Comparison of ENCODE assay signal across 20 mouse cellular contexts in the genomic region with DNA sequence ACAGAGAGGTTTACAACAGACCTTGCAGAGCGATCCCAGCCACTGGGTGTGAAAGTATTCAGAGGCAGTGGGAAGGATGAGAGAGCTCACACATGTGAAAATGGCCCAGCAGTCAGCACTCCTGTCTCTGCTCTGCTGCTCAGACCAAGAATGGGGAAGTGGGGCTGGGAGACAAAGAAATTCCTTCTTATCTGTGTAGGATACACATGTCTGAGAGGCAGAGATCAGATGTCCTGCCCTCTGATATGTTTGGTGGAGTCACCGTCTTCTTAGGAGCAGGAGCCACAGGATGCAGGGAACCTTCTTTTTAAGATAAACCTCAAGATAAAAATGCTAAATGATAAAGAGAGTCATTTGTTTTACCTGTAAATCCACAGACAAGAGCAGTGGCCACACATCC. TPM values are rescaled to one million over a fixed set of nuclear protein-coding genes. Genes with fewer than 3 reads are reported as not detected.
A peak's percentile ranks its signal among the peaks of the same experiment; 100 is the strongest.
DNase-seq lines count a peak whose midpoint lies in the region; ATAC-seq and TF ChIP-seq lines count a peak whose summit lies in the region.
"Had no signal": no experiment of that assay in that cellular context is flagged by ENCODE, and none has a peak within 500 bp of the region (broad histone marks: within the 10 kb centered on the region; RNA-seq: fewer than 3 reads in every experiment).

No protein-coding gene starts in this region.

- peaks cover 30% of the 10 kb centered on the region for H3K36me3 ChIP-seq in heart, embryonic 10.5 days
- no peaks in the 10 kb centered on the region for H3K36me3 ChIP-seq in G1E (replicated peaks)
- no peaks in the 10 kb centered on the region for H3K36me3 ChIP-seq in hindbrain, embryonic 12.5 days
- no peaks in the 10 kb centered on the region for H3K36me3 ChIP-seq in forebrain, embryonic 11.5 days (ENCODE audit: control insufficient read depth, insufficient read depth, low read length)
- H3K36me3 ChIP-seq: forebrain, embryonic 12.5 days had no signal

- DNase-seq in heart, embryonic 10.5 days (ENCODE audit: low spot score) = no peak
- DNase-seq in heart, adult 8-10 months (ENCODE audit: low spot score) = no peak
- DNase-seq in G1E (ENCODE audit: low spot score) = peak; percentile 5
- DNase-seq in layer of hippocampus, postnatal 14 days (ENCODE audit: low spot score in 2 of 2) = no peak
- no peak for DNase-seq in forebrain, embryonic 11.5 days (ENCODE audit: low spot score)
- DNase-seq: adrenal gland, postnatal 14 days; cerebellum, adult 18-20 months; cerebellum, postnatal 10 days; gastrocnemius, postnatal 10 days had no signal

- H3K4me2 ChIP-seq in hindbrain, embryonic 12.5 days (replicated peaks) = no peak overlapping the region
- H3K4me2 ChIP-seq in forebrain, embryonic 11.5 days (ENCODE audit: low read depth, low read length, severe bottlenecking) = no peak overlapping the region
- H3K4me2 ChIP-seq: embryonic facial prominence, embryonic 12.5 days; forebrain, embryonic 12.5 days; heart, embryonic 12.5 days had no signal

- peak; percentile 71 for ATAC-seq in G1E (ENCODE audit: extremely low read depth, insufficient number of reproducible peaks, low FRiP score, poor library complexity, severe bottlenecking)
- ATAC-seq in granulocyte monocyte progenitor cell, adult 5-6 weeks (replicated peaks; ENCODE audit: poor library complexity, severe bottlenecking) = peak; percentile 59
- peak; percentile 63 for ATAC-seq in megakaryocyte, adult 5-6 weeks (ENCODE audit: poor library complexity, severe bottlenecking)
- no peak for ATAC-seq in hindbrain, embryonic 12.5 days (ENCODE audit: low FRiP score)
- ATAC-seq in forebrain, embryonic 11.5 days (replicated peaks; ENCODE audit: low FRiP score) = no peak
- ATAC-seq: forebrain, embryonic 16.5 days; hindbrain, embryonic 16.5 days; inflammation-experienced regulatory T-cells, adult 6 months; intestine, postnatal 0 days had no signal

- H3K27ac ChIP-seq in heart, embryonic 10.5 days = 0 out of 2 replicates have a peak overlapping the region, but pooled peaks have one; percentile 22
- no peak overlapping the region for H3K27ac ChIP-seq in hindbrain, embryonic 12.5 days
- no peak overlapping the region for H3K27ac ChIP-seq in forebrain, embryonic 11.5 days (ENCODE audit: low read depth, low read length)
- H3K27ac ChIP-seq: embryonic facial prominence, embryonic 12.5 days; forebrain, embryonic 12.5 days had no signal

- 31% methylated on average over 2 of the region's 2 CpGs for WGBS in heart, embryonic 10.5 days
- WGBS in hindbrain, embryonic 12.5 days = 90% methylated on average over 2 of the region's 2 CpGs
- 91% methylated on average over 2 of the region's 2 CpGs for WGBS in forebrain, embryonic 11.5 days

- H3K9me3 ChIP-seq in heart, embryonic 10.5 days = no peaks in the 10 kb centered on the region
- no peaks in the 10 kb centered on the region for H3K9me3 ChIP-seq in G1E (replicated peaks)
- no peaks in the 10 kb centered on the region for H3K9me3 ChIP-seq in hindbrain, embryonic 12.5 days (replicated peaks)
- H3K9me3 ChIP-seq in forebrain, embryonic 11.5 days (ENCODE audit: control insufficient read depth, low read length) = no peaks in the 10 kb centered on the region
- H3K9me3 ChIP-seq: embryonic facial prominence, embryonic 12.5 days; forebrain, embryonic 12.5 days; heart, embryonic 12.5 days had no signal

- no peak for TF ChIP-seq CTCF in G1E (IDR thresholded peaks at IDR 0.05; ENCODE audit: low read depth, low read length)

- peaks cover 16% of the 10 kb centered on the region for H3K4me1 ChIP-seq in heart, embryonic 10.5 days
- H3K4me1 ChIP-seq in G1E (ENCODE audit: insufficient read depth, low read depth, low read length) = peaks cover 19% of the 10 kb centered on the region
- H3K4me1 ChIP-seq in hindbrain, embryonic 12.5 days = no peaks in the 10 kb centered on the region
- no peaks in the 10 kb centered on the region for H3K4me1 ChIP-seq in forebrain, embryonic 11.5 days (replicated peaks; ENCODE audit: control insufficient read depth, insufficient read depth, low read length)
- H3K4me1 ChIP-seq: embryonic facial prominence, embryonic 12.5 days; forebrain, embryonic 12.5 days had no signal

- H3K4me3 ChIP-seq in heart, embryonic 10.5 days = no peak overlapping the region
- no peak overlapping the region for H3K4me3 ChIP-seq in G1E (ENCODE audit: low read depth, low read length)
- H3K4me3 ChIP-seq in hindbrain, embryonic 12.5 days = no peak overlapping the region
- no peak overlapping the region for H3K4me3 ChIP-seq in forebrain, embryonic 11.5 days (ENCODE audit: low read depth, low read length)
- H3K4me3 ChIP-seq: embryonic facial prominence, embryonic 12.5 days; forebrain, embryonic 12.5 days; heart, embryonic 12.5 days had no signal

- no peaks in the 10 kb centered on the region for H3K27me3 ChIP-seq in heart, embryonic 10.5 days (ENCODE audit: insufficient read depth, poor library complexity, severe bottlenecking)
- peaks cover 23% of the 10 kb centered on the region for H3K27me3 ChIP-seq in G1E (ENCODE audit: insufficient read depth, low read length)
- H3K27me3 ChIP-seq in hindbrain, embryonic 12.5 days = no peaks in the 10 kb centered on the region
- H3K27me3 ChIP-seq in forebrain, embryonic 11.5 days (ENCODE audit: control insufficient read depth, insufficient read depth, low read length) = no peaks in the 10 kb centered on the region
- H3K27me3 ChIP-seq: CH12.LX; embryonic facial prominence, embryonic 12.5 days; forebrain, embryonic 12.5 days; heart, embryonic 12.5 days had no signal

- no peak overlapping the region for H3K9ac ChIP-seq in hindbrain, embryonic 12.5 days
- H3K9ac ChIP-seq in forebrain, embryonic 11.5 days (ENCODE audit: low read length) = no peak overlapping the region
- H3K9ac ChIP-seq: embryonic facial prominence, embryonic 12.5 days; forebrain, embryonic 12.5 days; heart, embryonic 12.5 days had no signal

RNA-seq across cellular contexts. Expression of a gene that starts 38.2 kb away (rescaled TPM):
- 122 and 142 TPM in 2 replicates for polyA plus RNA-seq in heart, embryonic 10.5 days (2016; fragmentation: Nextera tagmentation; extraction: Ambion mirVana)
- 10 to 100 TPM; 86.6 to 95.2 (median 88.9) TPM for total RNA-seq in heart, adult 8-10 months (2022)
- total RNA-seq in G1E (2014; fragmentation: Nextera tagmentation) = not detected in 2 replicates
- total RNA-seq in G1E (2017) = 0.05 and 0.06 TPM in 2 replicates
- not detected in 2 replicates for polyA plus RNA-seq in G1E (2012)
- 4.6 and 8.7 TPM in 2 replicates for total RNA-seq in granulocyte monocyte progenitor cell, adult 5-6 weeks (2014; fragmentation: Nextera tagmentation)
- total RNA-seq in granulocyte monocyte progenitor cell, adult 5-6 weeks (2017) = 9.2 and 13.7 TPM in 2 replicates
- 0.20 and 0.91 TPM in 2 replicates for total RNA-seq in megakaryocyte, adult 5-6 weeks (2015)
- total RNA-seq in megakaryocyte, adult 5-6 weeks (2017) = 0.73 and 1.2 TPM in 2 replicates
- 92.2 and 98.5 TPM in 2 replicates for polyA plus RNA-seq in hindbrain, embryonic 12.5 days (2016; fragmentation: Nextera tagmentation; extraction: Ambion mirVana)
- 10 to 100 TPM; 34.7 to 38.7 TPM for total RNA-seq in layer of hippocampus, postnatal 14 days (2021)
- polyA plus RNA-seq in forebrain, embryonic 11.5 days (2014; fragmentation: Nextera tagmentation; extraction: Ambion mirVana) = 56.7 and 64.6 TPM in 2 replicates
- polyA plus RNA-seq: inflammation-experienced regulatory T-cells, adult 6 months had no signal

RNA-seq across cellular contexts. Expression of a gene that starts 53.7 kb away (rescaled TPM):
- 74.1 and 75.4 TPM in 2 replicates for polyA plus RNA-seq in heart, embryonic 10.5 days (2016; fragmentation: Nextera tagmentation; extraction: Ambion mirVana)
- total RNA-seq in heart, adult 8-10 months (2022) = 10 to 100 TPM; 71.9 to 85.2 (median 79.4) TPM
- total RNA-seq in G1E (2014; fragmentation: Nextera tagmentation) (274 and 280 TPM in 2 replicates), G1E (2017) (292 and 317 TPM in 2 replicates)
- 120 and 122 TPM in 2 replicates for polyA plus RNA-seq in G1E (2012)
- 62.8 and 82.7 TPM in 2 replicates for total RNA-seq in granulocyte monocyte progenitor cell, adult 5-6 weeks (2014; fragmentation: Nextera tagmentation)
- total RNA-seq in granulocyte monocyte progenitor cell, adult 5-6 weeks (2017) = 48.6 and 64.3 TPM in 2 replicates
- total RNA-seq in megakaryocyte, adult 5-6 weeks (2015) = 64.6 and 71.0 TPM in 2 replicates
- total RNA-seq in megakaryocyte, adult 5-6 weeks (2017) = 36.6 TPM in 2 replicates
- polyA plus RNA-seq in hindbrain, embryonic 12.5 days (2016; fragmentation: Nextera tagmentation; extraction: Ambion mirVana) = 102 and 106 TPM in 2 replicates
- total RNA-seq in layer of hippocampus, postnatal 14 days (2021) = 10 to 100 TPM; 43.0 to 43.5 TPM
- polyA plus RNA-seq in forebrain, embryonic 11.5 days (2014; fragmentation: Nextera tagmentation; extraction: Ambion mirVana) = 67.2 and 75.4 TPM in 2 replicates

RNA-seq across cellular contexts. Expression of a gene that starts 53.8 kb away (rescaled TPM):
- 0.13 and 0.16 TPM in 2 replicates for polyA plus RNA-seq in heart, embryonic 10.5 days (2016; fragmentation: Nextera tagmentation; extraction: Ambion mirVana)
- under 1 TPM in 1 of 4 experiments, not detected in 3; 0.22 TPM for total RNA-seq in heart, adult 8-10 months (2022)
- total RNA-seq in G1E (2014; fragmentation: Nextera tagmentation) = 2.6 TPM in 1 of 2 replicates, not detected in the other
- total RNA-seq in G1E (2017) = 0.87 and 1.9 TPM in 2 replicates
- not detected in 2 replicates for polyA plus RNA-seq in G1E (2012)
- total RNA-seq in granulocyte monocyte progenitor cell, adult 5-6 weeks (2014; fragmentation: Nextera tagmentation) = 0.92 TPM in 1 of 2 replicates, not detected in the other
- total RNA-seq in granulocyte monocyte progenitor cell, adult 5-6 weeks (2017) = 0.98 and 1.6 TPM in 2 replicates
- 0.47 TPM in 1 of 2 replicates, not detected in the other for total RNA-seq in megakaryocyte, adult 5-6 weeks (2015)
- 0.07 TPM in 1 of 2 replicates, not detected in the other for total RNA-seq in megakaryocyte, adult 5-6 weeks (2017)
- 0.27 and 0.36 TPM in 2 replicates for polyA plus RNA-seq in hindbrain, embryonic 12.5 days (2016; fragmentation: Nextera tagmentation; extraction: Ambion mirVana)
- under 1 TPM; 0.21 to 0.31 TPM for total RNA-seq in layer of hippocampus, postnatal 14 days (2021)
- polyA plus RNA-seq in forebrain, embryonic 11.5 days (2014; fragmentation: Nextera tagmentation; extraction: Ambion mirVana) = 0.27 and 0.68 TPM in 2 replicates
- polyA plus RNA-seq: inflammation-experienced regulatory T-cells, adult 6 months had no signal

Comparison
In these comparisons a context has a peak if more than half of its experiments do, and no peak if none do; other contexts are left out.
1. ATAC-seq: peak in G1E (single experiment), granulocyte monocyte progenitor cell, adult 5-6 weeks (single experiment) and megakaryocyte, adult 5-6 weeks (single experiment); none in hindbrain, embryonic 12.5 days (single experiment) and forebrain, embryonic 11.5 days (single experiment).